Mouse (Mus musculus) limb, embryonic 13.5 days (tissue): ENCODE measurements around the gene Gpr62. TPM values are rescaled to one million over a fixed set of nuclear protein-coding genes. Genes with fewer than 3 reads are reported as not detected.

Source experiments
- ATAC-seq: fragments of 200-750 bp; cut with Nextera tagmentation; 2 replicates; pipeline ENCODE4 v1.8.0; 2017; ENCODE audit warnings: low read depth, moderate number of reproducible peaks, moderate TSS enrichment; ENCODE audit not compliant: low FRiP score
- H3K27ac ChIP-seq: fragments of 300-500 bp; sonication (generic); 2 replicates; pipeline ENCODE4 v1.5.1; 2015; ENCODE audit warnings: inconsistent platforms, mild to moderate bottlenecking, moderate library complexity
- H3K27me3 ChIP-seq: fragments of 300-500 bp; sonication (generic); 2 replicates; pipeline ENCODE4 v1.6.1; 2015; ENCODE audit warnings: mild to moderate bottlenecking, inconsistent platforms
- H3K36me3 ChIP-seq: fragments of 300-500 bp; sonication (generic); 2 replicates; pipeline ENCODE4 v1.6.1; 2015; ENCODE audit warnings: inconsistent platforms, mild to moderate bottlenecking, moderate library complexity
- H3K4me1 ChIP-seq: fragments of 300-500 bp; sonication (generic); 2 replicates; pipeline ENCODE4 v1.6.1; 2015; ENCODE audit warnings: inconsistent platforms
- H3K4me2 ChIP-seq: fragments of 300-500 bp; sonication (generic); replicated peaks from 2 replicates; pipeline ENCODE4 v1.6.1; 2015; ENCODE audit warnings: inconsistent platforms, mild to moderate bottlenecking, moderate library complexity
- H3K4me3 ChIP-seq: fragments of 300-500 bp; sonication (generic); 2 replicates; pipeline ENCODE4 v1.5.1; 2015; ENCODE audit warnings: moderate library complexity, mild to moderate bottlenecking, inconsistent platforms
- H3K9ac ChIP-seq: fragments of 300-500 bp; sonication (generic); 2 replicates; pipeline ENCODE4 v1.6.1; 2015; ENCODE audit warnings: mild to moderate bottlenecking, inconsistent platforms
- H3K9me3 ChIP-seq: fragments of 300-500 bp; sonication (generic); 2 replicates; pipeline ENCODE4 v1.6.1; 2016; ENCODE audit warnings: inconsistent platforms
- WGBS: fragments of 180-500 bp; shearing (Covaris S2); methylation state at CpG from one replicate; pipeline ENCODE4 v1.1.7; 2015; 5-methylcytosine and 5-hydroxymethylcytosine counted together
- polyA plus RNA-seq: library from polyadenylated mRNA; unstranded; fragments of >200 nt; fragmentation: Nextera tagmentation; extraction: Ambion mirVana; gene quantifications from 2 replicates; pipeline ENCODE4 v1.2.1, GENCODE M21; 2015

Gene Gpr62
- polyA plus RNA-seq, 1 experiment from 2014 or later: 0.57 TPM

DNA sequence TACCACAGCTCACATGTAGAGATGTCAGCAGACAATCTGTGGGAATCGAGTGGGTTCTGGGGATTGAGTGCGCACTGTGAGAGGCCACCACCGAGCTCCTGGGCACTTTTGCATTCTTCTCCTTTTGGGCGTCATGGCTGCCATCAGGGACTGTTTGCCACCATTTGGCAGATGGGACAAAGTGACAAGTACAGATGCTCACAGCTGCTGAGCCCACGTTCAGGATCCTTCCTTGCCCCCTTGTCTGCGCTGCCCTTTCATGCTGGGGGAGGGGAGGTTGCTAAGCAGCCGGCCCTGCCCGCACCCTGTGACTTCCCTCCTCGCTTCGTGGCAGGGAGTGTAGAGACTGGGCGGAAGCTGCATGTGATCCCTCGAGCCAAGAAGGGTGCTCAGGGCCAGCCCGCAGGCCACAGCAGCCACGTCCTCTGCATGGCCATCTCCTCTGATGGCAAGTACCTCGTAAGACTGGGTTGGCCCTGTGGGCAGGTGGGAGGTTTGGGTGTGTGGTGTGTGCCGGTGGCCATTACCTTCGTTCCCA is 16.9 kb upstream of the Gpr62 start:
- H3K27me3 ChIP-seq: no peaks in the 10 kb centered on the region
- H3K9ac ChIP-seq: no peak overlapping the region
- no peak overlapping the region for H3K4me2 ChIP-seq
- H3K4me1 ChIP-seq: peaks cover 7% of the 10 kb centered on the region
- ATAC-seq: no peak
- no peak overlapping the region for H3K27ac ChIP-seq
- H3K9me3 ChIP-seq: no peaks in the 10 kb centered on the region
- peaks cover 68% of the 10 kb centered on the region for H3K36me3 ChIP-seq
- 85% methylated on average over 17 of the region's 17 CpGs for WGBS
- H3K4me3 ChIP-seq: no peak overlapping the region

DNA sequence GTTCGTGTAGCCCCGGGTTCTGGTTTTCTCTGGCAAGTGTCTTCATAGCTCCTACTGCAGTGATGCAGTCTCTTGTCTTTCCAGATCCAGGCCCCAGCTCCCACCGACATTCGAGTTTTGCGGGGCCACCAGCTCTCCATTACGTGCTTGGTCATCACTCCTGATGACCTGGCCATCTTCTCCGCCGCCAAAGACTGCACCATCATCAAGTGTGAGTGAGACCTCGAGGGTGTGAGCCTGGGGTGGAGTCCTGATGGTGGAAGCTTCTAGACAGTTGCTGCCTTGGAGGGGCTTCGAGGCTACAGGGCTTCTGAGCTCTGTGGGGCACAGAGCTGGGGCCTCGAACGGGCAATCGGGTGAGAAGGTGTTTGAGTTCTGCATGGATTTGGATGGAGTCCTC is 15.9 kb upstream of the Gpr62 start:
- Histone ChIP-seq H3K9me3 (no peaks in the 10 kb centered on the region), H3K9ac (no peak overlapping the region), H3K4me1 (peaks cover 9% of the 10 kb centered on the region), H3K36me3 (peaks cover 68% of the 10 kb centered on the region), H3K4me3 (no peak overlapping the region), H3K27me3 (no peaks in the 10 kb centered on the region), H3K4me2 (no peak overlapping the region), H3K27ac (no peak overlapping the region)
- no peak for ATAC-seq
- 94% methylated on average over 13 of the region's 13 CpGs for WGBS

GRCm38 (mm10) chr9:106481075-106481474 is 15.3 kb upstream of the Gpr62 start:
- no peak overlapping the region for H3K27ac ChIP-seq
- H3K9ac ChIP-seq: no peak overlapping the region; the same call in 1 of the 2 replicates
- H3K9me3 ChIP-seq: no peaks in the 10 kb centered on the region
- WGBS: 94% methylated on average over 15 of the region's 15 CpGs
- H3K27me3 ChIP-seq: no peaks in the 10 kb centered on the region
- no peak overlapping the region for H3K4me3 ChIP-seq
- peaks cover 15% of the 10 kb centered on the region for H3K4me1 ChIP-seq
- peaks cover 63% of the 10 kb centered on the region for H3K36me3 ChIP-seq
- H3K4me2 ChIP-seq: no peak overlapping the region
- no peak for ATAC-seq

- H3K36me3 ChIP-seq: peaks cover 58% of the 10 kb centered on the region
- H3K9ac ChIP-seq: no peak overlapping the region
- WGBS: 88% methylated on average over 7 of the region's 7 CpGs
- peaks cover 19% of the 10 kb centered on the region for H3K4me1 ChIP-seq
- no peaks in the 10 kb centered on the region for H3K9me3 ChIP-seq
- no peak for ATAC-seq
- no peak overlapping the region for H3K27ac ChIP-seq
- no peak overlapping the region for H3K4me3 ChIP-seq
- no peak overlapping the region for H3K4me2 ChIP-seq
- no peaks in the 10 kb centered on the region for H3K27me3 ChIP-seq
Measured at GRCm38 (mm10) chr9:106480541-106480940, 14.8 kb upstream of the Gpr62 start.

- no peaks in the 10 kb centered on the region for H3K27me3 ChIP-seq
- peaks cover 34% of the 10 kb centered on the region for H3K4me1 ChIP-seq
- H3K27ac ChIP-seq: no peak overlapping the region
- ATAC-seq: no peak
- peak overlapping the region; percentile 97 for H3K4me2 ChIP-seq
- H3K9ac ChIP-seq: peak overlapping the region; percentile 80
- peak overlapping the region; percentile 79 for H3K4me3 ChIP-seq
- no peaks in the 10 kb centered on the region for H3K9me3 ChIP-seq
- H3K36me3 ChIP-seq: peaks cover 33% of the 10 kb centered on the region
- 83% methylated on average over 9 of the region's 9 CpGs for WGBS
Measured at GRCm38 (mm10) chr9:106478101-106478500, 12.4 kb upstream of the Gpr62 start.

GRCm38 (mm10) chr9:106477649-106478048 is 11.9 kb upstream of the Gpr62 start:
- Histone ChIP-seq H3K4me2 (peak overlapping the region; percentile 97), H3K27me3 (no peaks in the 10 kb centered on the region), H3K27ac (peak overlapping the region; percentile 10; the same call in 1 of the 2 replicates), H3K9ac (peak overlapping the region; percentile 80), H3K36me3 (peaks cover 29% of the 10 kb centered on the region), H3K4me1 (peaks cover 34% of the 10 kb centered on the region), H3K9me3 (no peaks in the 10 kb centered on the region), H3K4me3 (peak overlapping the region; percentile 79)
- WGBS: 4% methylated on average over 16 of the region's 16 CpGs
- no peak for ATAC-seq

- Histone ChIP-seq H3K9me3 (no peaks in the 10 kb centered on the region), H3K27me3 (no peaks in the 10 kb centered on the region), H3K9ac (peak within 1 kb of the TSS; percentile 80), H3K4me1 (peaks cover 34% of the 10 kb centered on the region), H3K36me3 (peaks cover 25% of the 10 kb centered on the region), H3K4me3 (peak within 1 kb of the TSS; percentile 79), H3K4me2 (peak within 1 kb of the TSS; percentile 97), H3K27ac (peak within 1 kb of the TSS; percentile 62)
- ATAC-seq: peak; percentile 99
- WGBS: under 1% methylated on average over 41 of the region's 41 CpGs
Measured at GRCm38 (mm10) chr9:106476924-106477484, 11.3 kb upstream of the Gpr62 start, which contains the start of gene Parp3. TSS of gene Parp3 (minus strand) at chr9:106476949.

GRCm38 (mm10) chr9:106476002-106476923 is 10.5 kb upstream of the Gpr62 start:
- Histone ChIP-seq H3K4me3 (peak overlapping the region; percentile 79), H3K9ac (peak overlapping the region; percentile 46; the same call in 1 of the 2 replicates), H3K27ac (peak overlapping the region; percentile 62), H3K27me3 (no peaks in the 10 kb centered on the region), H3K4me2 (peak overlapping the region; percentile 52), H3K36me3 (peaks cover 20% of the 10 kb centered on the region), H3K4me1 (peaks cover 39% of the 10 kb centered on the region), H3K9me3 (no peaks in the 10 kb centered on the region)
- WGBS: 25% methylated on average over 16 of the region's 16 CpGs
- ATAC-seq: peak; percentile 30

- Histone ChIP-seq H3K4me3 (peak within 1 kb of the TSS; percentile 79), H3K36me3 (peaks cover 13% of the 10 kb centered on the region), H3K4me2 (peak within 1 kb of the TSS; percentile 52), H3K27ac (peak within 1 kb of the TSS; percentile 62), H3K9me3 (no peaks in the 10 kb centered on the region), H3K4me1 (peaks cover 39% of the 10 kb centered on the region), H3K27me3 (no peaks in the 10 kb centered on the region), H3K9ac (peak within 1 kb of the TSS; percentile 46; the same call in 1 of the 2 replicates)
- no peak for ATAC-seq
- WGBS: 90% methylated on average over 10 of the region's 10 CpGs
Measured at GRCm38 (mm10) chr9:106475663-106476001, 9.9 kb upstream of the Gpr62 start, which contains the start of gene Rrp9. TSS of gene Rrp9 (plus strand) at chr9:106475963.

GRCm38 (mm10) chr9:106475046-106475445 is 9.3 kb upstream of the Gpr62 start:
- Histone ChIP-seq H3K4me3 (peak overlapping the region; percentile 1; the same call in 1 of the 2 replicates), H3K9ac (peak overlapping the region; percentile 39; the same call in 1 of the 2 replicates)

GRCm38 (mm10) chr9:106474456-106474855 is 8.7 kb upstream of the Gpr62 start:
- H3K36me3 ChIP-seq: peaks cover 4% of the 10 kb centered on the region; the same call in 1 of the 2 replicates
- H3K4me3 ChIP-seq: no peak overlapping the region
- no peaks in the 10 kb centered on the region for H3K27me3 ChIP-seq
- WGBS: 12% methylated on average over 6 of the region's 6 CpGs
- H3K4me2 ChIP-seq: peak overlapping the region; percentile 35
- H3K9me3 ChIP-seq: no peaks in the 10 kb centered on the region
- peaks cover 39% of the 10 kb centered on the region for H3K4me1 ChIP-seq
- no peak overlapping the region for H3K27ac ChIP-seq
- H3K9ac ChIP-seq: peak overlapping the region; percentile 55; the same call in 1 of the 2 replicates
- ATAC-seq: no peak; the same call in 1 of the 2 replicates

More at GRCm38 (mm10) chr9:106475046-106475445, 9.3 kb upstream of the Gpr62 start:
- Histone ChIP-seq H3K4me2 (peak overlapping the region; percentile 35), H3K36me3 (peaks cover 8% of the 10 kb centered on the region), H3K4me1 (peaks cover 39% of the 10 kb centered on the region), H3K27ac (no peak overlapping the region), H3K9me3 (no peaks in the 10 kb centered on the region), H3K27me3 (no peaks in the 10 kb centered on the region)
- ATAC-seq: no peak
- 71% methylated on average over 7 of the region's 7 CpGs for WGBS

GRCm38 (mm10) chr9:106473753-106474105 is 8.0 kb upstream of the Gpr62 start:
- Histone ChIP-seq H3K27ac (no peak overlapping the region), H3K4me2 (no peak overlapping the region), H3K4me3 (no peak overlapping the region), H3K27me3 (no peaks in the 10 kb centered on the region), H3K36me3 (no peaks in the 10 kb centered on the region), H3K9ac (no peak overlapping the region), H3K9me3 (no peaks in the 10 kb centered on the region), H3K4me1 (peaks cover 39% of the 10 kb centered on the region)
- ATAC-seq: no peak
- WGBS: 65% methylated on average over 2 of the region's 5 CpGs
